Mouse (Mus musculus) hindbrain, embryonic 12.5 days (tissue): Measurements from ENCODE around the gene Spon2. TPM values are rescaled to one million over a fixed set of nuclear protein-coding genes. Genes with fewer than 3 reads are reported as not detected.

ENCODE experiments used
- ATAC-seq: fragments of 200-750 bp; cut with Nextera tagmentation; 2 replicates; pipeline ENCODE4 v1.8.0; 2017; ENCODE audit warnings: moderate TSS enrichment; ENCODE audit not compliant: low FRiP score
- H3K27ac ChIP-seq: fragments of 300-500 bp; sonication (generic); 2 replicates; pipeline ENCODE4 v1.5.1; 2016; ENCODE audit warnings: mild to moderate bottlenecking
- H3K27me3 ChIP-seq: fragments of 300-500 bp; sonication (generic); 2 replicates; pipeline ENCODE4 v1.6.1; 2016; ENCODE audit warnings: mild to moderate bottlenecking
- H3K36me3 ChIP-seq: fragments of 300-500 bp; sonication (generic); 2 replicates; pipeline ENCODE4 v1.6.1; 2016; ENCODE audit warnings: mild to moderate bottlenecking
- H3K4me1 ChIP-seq: fragments of 300-500 bp; sonication (generic); 2 replicates; pipeline ENCODE4 v1.6.1; 2016
- H3K4me2 ChIP-seq: fragments of 300-500 bp; sonication (generic); replicated peaks from 2 replicates; pipeline ENCODE4 v1.6.1; 2016; ENCODE audit warnings: mild to moderate bottlenecking
- H3K4me3 ChIP-seq: fragments of 300-500 bp; sonication (generic); 2 replicates; pipeline ENCODE4 v1.5.1; 2016; ENCODE audit warnings: mild to moderate bottlenecking
- H3K9ac ChIP-seq: fragments of 300-500 bp; sonication (generic); 2 replicates; pipeline ENCODE4 v1.6.1; 2016; ENCODE audit warnings: mild to moderate bottlenecking, moderate library complexity
- H3K9me3 ChIP-seq: fragments of 300-500 bp; sonication (generic); replicated peaks from 2 replicates; pipeline ENCODE4 v1.6.1; 2016; ENCODE audit warnings: mild to moderate bottlenecking
- whole genome bisulfite sequencing: fragments of 180-500 bp; shearing (Covaris S2); methylation state at CpG from one replicate; pipeline ENCODE4 v1.1.7; 2016; 5-methylcytosine and 5-hydroxymethylcytosine counted together
- polyA plus RNA-seq: library from polyadenylated mRNA; unstranded; fragments of >200 nt; fragmentation: Nextera tagmentation; extraction: Ambion mirVana; gene quantifications from 2 replicates; pipeline ENCODE4 v1.2.1, GENCODE M21; 2016

Spon2 gene
- polyA plus RNA-seq, 1 experiment from 2014 or later, result 3.3 TPM

DNA sequence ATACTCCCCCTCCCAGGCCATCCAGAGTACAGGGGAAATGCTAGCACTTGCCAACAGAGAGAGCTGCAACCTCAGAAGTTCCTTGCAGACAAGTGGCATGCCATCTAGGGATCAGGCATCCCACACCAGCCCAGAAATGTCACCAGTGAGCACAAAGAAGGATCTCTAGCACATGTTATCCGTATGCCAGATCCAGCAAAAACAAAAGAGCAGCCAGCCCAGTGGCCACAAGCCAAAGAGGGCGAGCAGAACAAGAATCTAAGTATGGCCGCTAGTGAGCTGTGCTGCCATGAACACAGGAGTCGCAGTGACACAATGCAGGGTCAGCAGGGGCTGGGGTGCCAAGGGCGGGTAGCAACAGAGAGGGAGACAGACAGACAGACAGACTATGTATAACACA, 12.0 kb upstream of the Spon2 start:
- Histone ChIP-seq H3K4me3 (no peak overlapping the region), H3K9me3 (no peaks in the 10 kb centered on the region), H3K9ac (no peak overlapping the region), H3K27ac (no peak overlapping the region), H3K4me2 (no peak overlapping the region), H3K4me1 (0 out of 2 replicates have a peak, but pooled peaks cover 2% of the 10 kb centered on the region), H3K36me3 (no peaks in the 10 kb centered on the region), H3K27me3 (no peaks in the 10 kb centered on the region)
- 49% methylated on average over 5 of the region's 5 CpGs for WGBS
- ATAC-seq, result no peak

DNA sequence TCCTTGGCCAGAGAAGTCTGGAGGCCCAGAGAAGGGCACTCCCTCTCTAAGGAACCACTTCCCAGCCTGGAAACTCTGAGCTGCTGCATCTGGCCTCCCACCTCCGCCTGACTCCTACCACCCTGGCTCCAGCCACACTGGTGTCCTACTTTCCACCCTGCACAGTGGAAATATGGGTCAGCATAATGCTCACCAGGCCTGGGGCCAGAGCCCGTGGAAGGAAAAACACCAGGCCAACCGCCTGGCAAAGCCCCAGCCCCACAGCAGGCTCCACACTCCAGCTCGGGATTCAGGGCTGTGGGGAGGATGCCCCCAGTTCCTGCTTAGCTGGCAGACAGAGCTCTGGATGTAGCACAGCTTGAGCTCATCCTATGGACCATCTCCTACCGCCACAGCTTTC, 10.2 kb upstream of the Spon2 start:
- Histone ChIP-seq H3K27me3 (no peaks in the 10 kb centered on the region), H3K27ac (no peak overlapping the region), H3K4me2 (no peak overlapping the region), H3K4me3 (no peak overlapping the region), H3K4me1 (0 out of 2 replicates have a peak, but pooled peaks cover 2% of the 10 kb centered on the region), H3K36me3 (no peaks in the 10 kb centered on the region), H3K9ac (no peak overlapping the region), H3K9me3 (no peaks in the 10 kb centered on the region)
- no peak for ATAC-seq
- WGBS, result 60% methylated on average over 5 of the region's 5 CpGs

DNA sequence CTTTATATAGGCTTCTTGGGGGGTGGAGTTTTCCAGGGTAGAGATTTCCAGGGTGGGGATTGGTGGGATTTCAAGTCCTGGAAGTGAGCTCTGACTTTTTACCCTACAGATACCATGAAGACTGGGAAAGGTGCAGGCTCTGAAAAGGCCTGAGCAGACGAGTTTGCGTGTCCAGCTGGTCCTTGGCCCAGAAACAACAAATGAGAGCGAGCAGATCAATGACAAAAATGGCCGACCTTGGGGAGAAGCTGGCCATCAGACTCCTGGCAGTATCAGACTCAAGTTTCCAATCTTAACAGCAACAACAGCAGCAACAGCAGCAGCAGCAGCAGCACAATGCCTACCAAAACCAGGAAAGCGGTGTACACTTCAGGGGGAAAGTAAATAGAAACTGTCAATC, 7.4 kb upstream of the Spon2 start:
- Histone ChIP-seq H3K36me3 (no peaks in the 10 kb centered on the region), H3K27ac (no peak overlapping the region), H3K4me3 (no peak overlapping the region), H3K4me2 (no peak overlapping the region), H3K9me3 (no peaks in the 10 kb centered on the region), H3K4me1 (peaks cover 8% of the 10 kb centered on the region; the same call in 1 of the 2 replicates), H3K27me3 (no peaks in the 10 kb centered on the region), H3K9ac (no peak overlapping the region)
- 86% methylated on average over 5 of the region's 5 CpGs for WGBS
- ATAC-seq, result no peak

DNA sequence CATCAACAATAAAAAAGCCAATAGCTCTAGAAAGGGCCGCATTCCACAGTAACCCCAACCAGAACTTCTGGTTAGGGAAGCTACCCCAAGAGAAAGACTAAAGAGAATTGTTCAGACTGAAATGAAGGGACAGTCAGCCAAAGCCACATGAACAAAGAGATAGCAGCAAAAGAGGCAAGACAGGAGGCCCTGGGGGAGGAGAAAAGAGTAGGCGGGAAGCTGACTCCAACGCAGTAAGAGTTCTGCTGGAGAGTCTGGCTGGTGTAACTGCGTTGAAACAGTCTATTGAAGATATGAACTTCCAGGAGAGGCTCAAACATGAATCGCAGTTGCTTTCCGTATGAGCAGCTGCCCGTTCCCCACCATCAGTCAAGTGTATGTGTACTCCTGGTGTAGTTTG, 6.2 kb upstream of the Spon2 start:
- Histone ChIP-seq H3K36me3 (no peaks in the 10 kb centered on the region), H3K9me3 (no peaks in the 10 kb centered on the region), H3K4me3 (no peak overlapping the region), H3K27me3 (no peaks in the 10 kb centered on the region), H3K9ac (no peak overlapping the region), H3K4me1 (peaks cover 14% of the 10 kb centered on the region; the same call in 1 of the 2 replicates), H3K27ac (no peak overlapping the region), H3K4me2 (no peak overlapping the region)
- ATAC-seq, result no peak
- WGBS, result 77% methylated on average over 7 of the region's 7 CpGs

DNA sequence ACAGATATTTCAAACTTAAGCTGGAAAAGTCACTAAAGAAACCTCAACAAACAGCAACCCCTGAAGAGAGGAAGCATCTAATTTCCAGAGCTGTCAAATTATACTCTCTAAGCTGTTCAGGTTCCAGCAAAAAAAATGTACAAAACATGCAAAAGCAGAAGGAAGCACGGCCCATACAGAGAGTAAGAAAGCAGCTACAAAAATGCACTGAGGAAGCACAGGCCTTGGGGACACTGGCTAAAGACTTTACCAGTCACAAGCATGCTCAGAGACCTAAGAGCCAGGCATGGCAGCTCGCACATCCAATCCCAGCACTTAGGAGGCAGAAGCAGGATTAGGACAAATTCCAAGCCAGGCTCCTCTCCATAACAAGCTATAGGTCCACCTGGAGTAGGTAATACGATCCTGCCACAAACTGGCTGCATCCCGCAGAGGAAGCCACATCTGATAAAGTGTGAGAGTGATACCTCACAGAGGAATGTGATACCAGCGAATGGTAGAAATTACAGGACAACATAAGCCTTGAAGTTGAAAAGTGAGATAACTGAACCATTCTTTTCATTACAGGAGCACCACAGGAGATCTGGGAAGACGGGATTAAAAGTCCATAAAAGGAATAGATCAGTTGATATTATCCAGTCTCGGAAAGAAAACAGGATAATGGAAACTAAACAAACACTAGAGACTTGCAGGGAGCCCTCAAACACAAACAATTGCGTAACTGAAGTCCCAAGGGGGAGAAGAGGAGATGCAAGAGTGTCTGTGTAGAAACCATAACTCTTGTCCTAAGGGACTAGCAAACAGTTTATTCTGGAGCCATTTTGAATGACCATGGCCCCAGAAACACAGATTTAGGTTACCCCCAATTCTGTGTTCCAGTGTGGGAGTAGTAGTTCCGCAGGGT, 4.8 kb upstream of the Spon2 start:
- Histone ChIP-seq H3K9me3 (no peaks in the 10 kb centered on the region), H3K36me3 (no peaks in the 10 kb centered on the region), H3K27me3 (no peaks in the 10 kb centered on the region), H3K4me3 (no peak overlapping the region), H3K9ac (no peak overlapping the region), H3K27ac (no peak overlapping the region), H3K4me1 (peaks cover 18% of the 10 kb centered on the region), H3K4me2 (no peak overlapping the region)
- 66% methylated on average over 9 of the region's 9 CpGs for WGBS
- no peak for ATAC-seq

DNA sequence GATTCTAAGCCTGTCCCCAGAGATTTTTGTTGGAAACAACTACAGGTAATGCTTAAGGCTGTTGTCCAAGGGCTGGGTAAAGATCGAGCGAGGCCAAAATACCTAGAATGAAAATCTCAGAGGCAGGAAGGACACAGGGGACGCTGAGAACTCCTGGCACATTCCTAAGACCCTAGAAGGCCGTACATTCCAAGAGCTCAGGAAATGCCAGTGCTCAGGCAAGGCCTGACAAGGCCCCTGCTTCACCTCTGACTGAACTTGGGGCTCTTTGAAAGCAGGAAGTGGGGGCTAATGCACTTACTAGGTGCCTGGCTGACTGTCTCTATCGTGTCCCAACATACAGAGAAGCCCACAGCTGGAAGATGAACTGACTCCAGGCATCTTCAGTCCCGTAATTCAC, 4.1 kb upstream of the Spon2 start:
- WGBS, result 64% methylated on average over 6 of the region's 6 CpGs
- no peak overlapping the region for H3K4me2 ChIP-seq
- no peaks in the 10 kb centered on the region for H3K9me3 ChIP-seq
- no peak for ATAC-seq
- no peaks in the 10 kb centered on the region for H3K27me3 ChIP-seq
- no peak overlapping the region for H3K27ac ChIP-seq
- peaks cover 25% of the 10 kb centered on the region for H3K4me1 ChIP-seq
- H3K36me3 ChIP-seq, result no peaks in the 10 kb centered on the region
- H3K9ac ChIP-seq, result no peak overlapping the region
- H3K4me3 ChIP-seq, result no peak overlapping the region

DNA sequence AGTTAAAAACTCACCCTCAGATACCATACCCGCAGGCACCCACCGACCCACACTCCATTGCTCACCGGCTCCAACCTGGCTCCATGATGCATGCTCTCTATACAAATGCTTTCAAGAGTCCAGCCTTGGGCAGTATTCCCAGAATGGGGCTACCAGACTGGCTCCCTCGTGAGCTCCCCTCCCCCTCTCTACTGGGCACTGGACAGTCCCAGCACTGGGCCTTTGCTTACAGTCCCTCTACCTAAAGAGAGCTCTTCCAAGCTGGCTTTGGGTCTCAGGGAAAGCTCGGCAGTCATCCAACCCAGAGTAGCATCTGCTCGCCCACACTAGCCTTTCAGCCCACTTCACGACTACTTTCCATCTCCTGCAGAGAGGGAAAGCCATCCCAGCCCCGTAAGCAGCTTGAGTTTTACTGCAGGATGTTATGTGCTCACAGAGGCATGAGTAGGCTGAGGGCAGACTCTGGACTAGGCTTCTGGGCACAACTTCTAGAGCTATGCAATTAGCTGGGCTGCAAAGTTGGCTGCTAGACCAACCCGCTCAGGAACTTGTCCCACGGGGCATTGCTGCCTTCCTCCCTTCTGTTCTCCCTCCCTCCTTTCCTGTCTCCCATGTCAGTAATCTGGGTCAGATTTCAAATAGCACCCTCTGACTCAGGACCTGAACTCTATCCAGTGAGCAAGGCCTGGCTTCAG, 2.2 kb upstream of the Spon2 start:
- ATAC-seq, result no peak
- H3K9me3 ChIP-seq, result no peaks in the 10 kb centered on the region
- no peak overlapping the region for H3K9ac ChIP-seq
- H3K4me3 ChIP-seq, result no peak overlapping the region
- WGBS, result 81% methylated on average over 10 of the region's 10 CpGs
- H3K36me3 ChIP-seq, result no peaks in the 10 kb centered on the region
- no peak overlapping the region for H3K4me2 ChIP-seq
- H3K27ac ChIP-seq, result no peak overlapping the region
- peaks cover 28% of the 10 kb centered on the region for H3K4me1 ChIP-seq
- no peaks in the 10 kb centered on the region for H3K27me3 ChIP-seq

DNA sequence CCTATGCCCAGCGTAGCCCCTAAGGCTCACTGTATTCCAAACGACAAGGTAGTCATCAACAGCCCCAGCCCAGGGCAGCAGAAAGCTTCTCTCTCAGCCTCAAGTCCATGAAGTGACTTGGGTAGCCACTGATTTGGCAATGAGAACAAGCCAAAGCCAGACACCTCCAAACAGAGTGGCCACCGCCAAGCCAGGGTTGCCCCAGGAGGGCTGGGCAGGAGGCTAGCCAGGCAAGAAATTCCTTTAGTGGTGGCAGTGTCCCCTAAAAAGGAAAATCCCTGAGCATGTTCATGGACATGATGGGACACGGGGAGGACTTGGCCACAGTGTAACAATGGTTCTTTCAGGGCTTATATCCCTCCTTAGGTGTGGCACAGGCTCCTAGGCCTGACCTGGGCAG, 1.6 kb upstream of the Spon2 start:
- H3K9ac ChIP-seq, result no peak overlapping the region
- ATAC-seq, result no peak
- H3K4me1 ChIP-seq, result peaks cover 28% of the 10 kb centered on the region
- H3K36me3 ChIP-seq, result no peaks in the 10 kb centered on the region
- H3K4me2 ChIP-seq, result no peak overlapping the region
- H3K9me3 ChIP-seq, result no peaks in the 10 kb centered on the region
- no peaks in the 10 kb centered on the region for H3K27me3 ChIP-seq
- no peak overlapping the region for H3K4me3 ChIP-seq
- no peak overlapping the region for H3K27ac ChIP-seq
- 95% methylated on average over 4 of the region's 4 CpGs for WGBS

DNA sequence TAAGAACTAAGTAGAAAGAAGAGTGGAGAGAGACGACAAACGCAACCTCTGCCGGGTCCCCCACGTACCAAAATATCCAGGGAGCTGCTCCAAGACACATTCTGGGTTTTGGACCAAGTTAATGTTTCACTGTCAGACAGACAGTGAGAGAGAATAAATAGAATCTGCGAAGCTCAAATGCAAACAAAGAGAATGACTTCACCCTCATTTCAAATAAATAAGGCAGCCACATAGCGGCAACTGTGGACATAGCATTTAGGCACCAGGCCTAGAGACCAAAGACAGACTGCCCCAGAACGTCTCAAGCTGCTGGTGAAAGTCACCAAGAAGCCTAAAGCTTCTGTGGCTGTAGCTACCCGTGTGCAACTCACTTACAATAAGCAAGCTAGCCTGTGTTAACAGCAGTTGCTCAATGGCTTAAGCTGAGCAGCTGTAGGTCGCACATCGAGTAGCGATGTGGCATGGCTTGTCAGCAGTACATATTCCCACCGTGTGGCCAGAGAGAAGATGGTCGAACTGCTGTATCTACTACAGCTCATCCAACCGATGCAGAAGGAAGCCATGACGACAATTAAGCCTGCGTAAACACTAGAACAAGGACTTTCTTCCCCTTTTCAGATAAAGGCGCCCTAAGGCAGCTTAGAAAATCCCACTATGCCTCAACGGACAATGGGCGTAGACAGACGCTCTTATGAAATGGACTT, 643 bp upstream of the Spon2 start:
- 78% methylated on average over 20 of the region's 20 CpGs for WGBS

DNA sequence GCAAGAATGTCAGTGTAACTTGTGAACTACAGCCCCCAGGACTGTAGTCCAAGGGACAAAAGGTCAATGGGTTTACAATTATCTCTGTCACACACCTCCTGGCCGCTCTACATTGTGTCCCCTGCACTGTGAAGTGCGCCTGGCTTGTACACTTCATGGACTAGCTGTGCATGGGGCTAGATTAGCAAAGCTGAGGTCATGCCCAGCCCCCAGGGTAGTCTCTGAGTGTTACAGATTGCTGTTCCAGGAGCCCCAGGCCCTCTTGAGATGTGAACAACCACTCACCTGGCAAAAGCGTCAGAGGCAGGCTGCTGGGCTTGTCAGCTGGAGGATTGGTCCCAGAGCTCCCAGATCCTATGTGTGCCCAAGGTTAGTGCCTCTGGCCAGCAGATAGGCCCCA, 592 bp downstream of the Spon2 start:
- Histone ChIP-seq H3K27ac (no peak overlapping the region), H3K4me1 (peaks cover 27% of the 10 kb centered on the region), H3K9me3 (no peaks in the 10 kb centered on the region), H3K4me2 (no peak overlapping the region), H3K36me3 (no peaks in the 10 kb centered on the region), H3K9ac (no peak overlapping the region), H3K4me3 (no peak overlapping the region), H3K27me3 (no peaks in the 10 kb centered on the region)
- 55% methylated on average over 3 of the region's 3 CpGs for WGBS
- ATAC-seq, result no peak

More for the DNA sequence above, 643 bp upstream of the Spon2 start:
- Histone ChIP-seq H3K9ac (no peak overlapping the region), H3K4me3 (no peak overlapping the region), H3K27me3 (no peaks in the 10 kb centered on the region), H3K4me2 (no peak overlapping the region), H3K4me1 (peaks cover 28% of the 10 kb centered on the region), H3K9me3 (no peaks in the 10 kb centered on the region), H3K27ac (no peak overlapping the region), H3K36me3 (no peaks in the 10 kb centered on the region)
- no peak for ATAC-seq

DNA sequence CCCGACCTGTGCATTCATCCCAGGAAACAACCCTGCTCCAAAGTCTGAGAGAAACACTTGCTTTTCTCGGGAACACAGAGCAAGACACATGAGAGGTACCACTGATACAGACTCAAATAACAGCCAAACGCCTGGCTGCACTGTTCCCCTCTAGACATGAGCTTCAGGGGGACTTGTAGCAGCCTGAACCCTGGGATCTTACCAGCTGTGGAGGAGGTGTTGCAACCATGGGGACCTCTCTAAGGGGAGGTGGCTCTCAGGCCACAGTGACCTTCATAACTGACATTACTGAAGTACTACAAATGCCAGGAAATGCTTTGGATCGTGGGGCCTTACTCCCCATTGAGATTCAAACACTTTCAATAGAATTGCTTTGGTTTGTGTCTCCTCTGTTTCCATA, 3.5 kb downstream of the Spon2 start:
- Histone ChIP-seq H3K27ac (no peak overlapping the region), H3K36me3 (no peaks in the 10 kb centered on the region), H3K9ac (no peak overlapping the region), H3K27me3 (no peaks in the 10 kb centered on the region), H3K4me2 (no peak overlapping the region), H3K9me3 (no peaks in the 10 kb centered on the region), H3K4me1 (peaks cover 16% of the 10 kb centered on the region), H3K4me3 (no peak overlapping the region)
- 70% methylated on average over 4 of the region's 4 CpGs for WGBS
- ATAC-seq, result no peak

DNA sequence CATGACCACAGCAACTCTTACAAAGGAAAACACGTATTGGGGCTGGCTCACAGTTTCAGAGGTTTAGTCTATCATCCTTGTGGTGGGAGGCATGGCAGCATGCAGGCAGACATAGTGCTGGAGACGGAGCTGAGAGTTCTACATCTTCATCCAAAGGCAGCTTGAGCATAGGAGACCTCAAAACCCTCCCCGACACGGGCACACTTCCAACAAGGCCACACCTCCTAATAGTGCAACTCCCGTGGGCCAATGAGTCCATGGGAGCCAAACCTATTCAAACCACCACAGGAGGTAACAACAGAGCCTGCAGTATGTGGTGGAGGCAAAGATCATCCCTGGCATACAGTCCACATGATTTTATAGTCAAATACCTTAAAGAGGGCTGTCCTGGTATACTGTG, 7.0 kb downstream of the Spon2 start:
- H3K27me3 ChIP-seq, result no peaks in the 10 kb centered on the region
- H3K9ac ChIP-seq, result no peak overlapping the region
- WGBS, result 85% methylated on average over 5 of the region's 5 CpGs
- H3K27ac ChIP-seq, result no peak overlapping the region
- H3K36me3 ChIP-seq, result no peaks in the 10 kb centered on the region
- no peaks in the 10 kb centered on the region for H3K9me3 ChIP-seq
- H3K4me2 ChIP-seq, result no peak overlapping the region
- H3K4me1 ChIP-seq, result no peaks in the 10 kb centered on the region
- no peak for ATAC-seq
- H3K4me3 ChIP-seq, result no peak overlapping the region
